Mouse (Mus musculus): ENCODE data around the gene C5ar1. TPM values are rescaled to one million over a fixed set of nuclear protein-coding genes. Genes with fewer than 3 reads are reported as not detected.

C5ar1 gene
- total and polyA plus RNA-seq, 3 experiments: not detected

DNA sequence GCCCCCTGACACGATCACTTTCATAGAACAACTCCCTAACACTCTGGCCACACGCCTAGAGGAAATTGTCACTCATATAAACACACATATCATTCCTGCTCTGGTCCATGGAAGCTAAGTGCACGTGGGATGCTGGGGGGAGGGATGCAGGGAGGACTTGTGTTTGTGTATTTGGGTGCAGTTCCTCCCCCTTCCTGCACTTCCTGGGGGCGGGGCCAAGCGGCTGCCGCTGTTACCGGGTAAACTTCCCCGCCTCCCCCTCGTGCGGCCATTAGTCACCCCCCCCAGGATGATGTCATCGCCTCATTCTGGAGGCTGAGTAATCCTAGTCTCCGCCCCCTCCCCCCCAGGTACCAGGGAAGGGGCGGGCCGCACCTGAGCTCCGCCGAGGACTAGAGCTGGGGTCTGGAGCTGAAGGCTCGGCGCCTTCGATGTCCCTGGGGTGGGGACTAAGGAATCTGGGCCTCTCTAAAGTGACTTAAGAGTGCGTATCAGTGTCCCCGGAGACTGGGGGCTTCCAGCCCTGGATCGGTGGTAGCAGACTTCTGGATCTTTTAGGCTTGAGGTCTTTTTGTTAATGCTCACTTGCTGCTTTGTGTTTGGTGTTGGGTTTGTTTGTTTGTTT is 37.5 kb upstream of the C5ar1 start:
- peak overlapping the region; percentile 100 for H3K27ac ChIP-seq (ENCODE audit: control insufficient read depth, low read depth, low read length)
- DNase-seq (ENCODE audit: low read depth, low spot score): peak; percentile 96
- peak overlapping the region; percentile 45 to 55 for H3K4me3 ChIP-seq (ENCODE audit: control insufficient read depth in 1 of 2, insufficient read depth in 1 of 2, low read depth in 2 of 2, low read length in 2 of 2)
- TF ChIP-seq MEF2A (IDR thresholded peaks at IDR 0.05; ENCODE audit: extremely low read depth, insufficient replicate concordance, low read depth, low read length, poor library complexity, severe bottlenecking): no peak
- no peak for TF ChIP-seq TAL1 (IDR thresholded peaks at IDR 0.05; ENCODE audit: low read length)
- no peak for TF ChIP-seq NELFE (IDR thresholded peaks at IDR 0.05; ENCODE audit: low read depth, low read length)
- peak; percentile 65; the same call in 1 of the 2 replicates for TF ChIP-seq HCFC1 (IDR thresholded peaks at IDR 0.05; ENCODE audit: low read depth, low read length)
- no peak; the same call in 1 of the 2 replicates for TF ChIP-seq CHD2 (IDR thresholded peaks at IDR 0.05; ENCODE audit: low read length)
- no peak for TF ChIP-seq POLR2AphosphoS2 (IDR thresholded peaks at IDR 0.05; ENCODE audit: low read length)
- TF ChIP-seq UBTF (IDR thresholded peaks at IDR 0.05; ENCODE audit: borderline replicate concordance, insufficient read depth, low read depth, low read length): no peak
- TF ChIP-seq MAZ (IDR thresholded peaks at IDR 0.05; ENCODE audit: low read depth, low read length): peak; percentile 85
- TF ChIP-seq MAX (IDR thresholded peaks at IDR 0.05; ENCODE audit: low read length): peak; percentile 86
- peak; percentile 78 for TF ChIP-seq ELF1 (IDR thresholded peaks at IDR 0.05; ENCODE audit: low read depth, low read length)
- no peak; the same call in 1 of the 2 replicates for TF ChIP-seq JUND (IDR thresholded peaks at IDR 0.05; ENCODE audit: low read depth, low read length)
- TF ChIP-seq MXI1 (IDR thresholded peaks at IDR 0.05; ENCODE audit: low read depth, low read length): peak; percentile 98
- TF ChIP-seq ZMIZ1 (IDR thresholded peaks at IDR 0.05; ENCODE audit: low read depth, low read length): no peak
- no peak for TF ChIP-seq RAD21 (IDR thresholded peaks at IDR 0.05; ENCODE audit: low read depth, low read length)
- peak; percentile 95 for TF ChIP-seq SIN3A (IDR thresholded peaks at IDR 0.05; ENCODE audit: low read length)
- peak; percentile 66; the same call in 1 of the 2 replicates for TF ChIP-seq MYC (IDR thresholded peaks at IDR 0.05; ENCODE audit: low read depth, low read length)
- TF ChIP-seq BHLHE40 (IDR thresholded peaks at IDR 0.05; ENCODE audit: borderline replicate concordance, low read depth, low read length): peak; percentile 78; the same call in 1 of the 2 replicates
- TF ChIP-seq TBP (IDR thresholded peaks at IDR 0.05; ENCODE audit: low read depth, low read length): no peak
- peak in 1 of 2 experiments; percentile 16; a peak in 1 of 4 replicates for TF ChIP-seq POLR2A (IDR thresholded peaks at IDR 0.05; ENCODE audit: control insufficient read depth in 1 of 2, insufficient read depth in 1 of 2, low read depth in 1 of 2, low read length in 2 of 2, poor library complexity in 1 of 2)
- TF ChIP-seq USF2 (IDR thresholded peaks at IDR 0.05; ENCODE audit: borderline replicate concordance in 1 of 2, insufficient read depth in 1 of 2, low read depth in 1 of 2, low read length in 2 of 2): no peak
- no peak; the same call in 1 of the 2 replicates for TF ChIP-seq POLR2AphosphoS5 (IDR thresholded peaks at IDR 0.05; ENCODE audit: borderline replicate concordance, low read depth, low read length)
- peak; percentile 90 for TF ChIP-seq ETS1 (IDR thresholded peaks at IDR 0.05; ENCODE audit: low read depth, low read length)
- no peak for TF ChIP-seq KAT2A (conservative IDR thresholded peaks at IDR 0.05; ENCODE audit: low read depth, low read length)
- peak; percentile 48 for TF ChIP-seq USF1 (IDR thresholded peaks at IDR 0.05; ENCODE audit: low read depth, low read length)
- no peak for TF ChIP-seq EP300 (IDR thresholded peaks at IDR 0.05; ENCODE audit: low read depth in 1 of 2, low read length in 2 of 2)
- TF ChIP-seq MYB (IDR thresholded peaks at IDR 0.05; ENCODE audit: low read depth, low read length): no peak
- H3K79me2 ChIP-seq (ENCODE audit: control insufficient read depth, insufficient read depth, low read length, poor library complexity): peaks cover 1% of the 10 kb centered on the region; the same call in 1 of the 2 replicates
- H3K9ac ChIP-seq (ENCODE audit: control insufficient read depth, low read depth, low read length, poor library complexity, severe bottlenecking): peak overlapping the region; percentile 98
- H3K36me3 ChIP-seq (ENCODE audit: control insufficient read depth in 1 of 2, insufficient read depth in 2 of 2, low read length in 2 of 2): peaks cover 0 to 10% of the 10 kb centered on the region in 2 experiments; a peak in 2 of 4 replicates
- peaks cover 0 to 15% of the 10 kb centered on the region in 2 experiments; a peak in 2 of 4 replicates for H3K4me1 ChIP-seq (ENCODE audit: control insufficient read depth in 1 of 2, insufficient read depth in 2 of 2, low read length in 2 of 2)
- H3K9me3 ChIP-seq (replicated peaks; ENCODE audit: insufficient read depth, low read length): no peaks in the 10 kb centered on the region
- no peaks in the 10 kb centered on the region for H3K27me3 ChIP-seq (ENCODE audit: control insufficient read depth in 1 of 2, insufficient read depth in 2 of 2, low read length in 2 of 2)
